Mouse (Mus musculus) neural tube, embryonic 14.5 days (tissue): ENCODE data around the gene Cdsn. TPM values are rescaled to one million over a fixed set of nuclear protein-coding genes. Genes with fewer than 3 reads are reported as not detected.

Source experiments
- ATAC-seq: fragments of 200-750 bp; cut with Nextera tagmentation; 2 replicates; pipeline ENCODE4 v1.8.0; 2017; ENCODE audit warnings: low read depth, mild to moderate bottlenecking, moderate TSS enrichment, moderate library complexity
- H3K27ac ChIP-seq: fragments of 300-500 bp; sonication (generic); 2 replicates; pipeline ENCODE4 v1.5.1; 2014; ENCODE audit warnings: low read depth, mild to moderate bottlenecking, control low read depth, low read length, moderate library complexity, mixed read lengths
- H3K27me3 ChIP-seq: fragments of 300-500 bp; sonication (generic); 2 replicates; pipeline ENCODE4 v1.6.1; 2014; ENCODE audit warnings: low read length; ENCODE audit not compliant: control insufficient read depth, insufficient read depth
- H3K36me3 ChIP-seq: fragments of 300-500 bp; sonication (generic); 2 replicates; pipeline ENCODE4 v1.6.1; 2014; ENCODE audit warnings: low read length, mixed read lengths; ENCODE audit not compliant: control insufficient read depth, insufficient read depth
- H3K4me1 ChIP-seq: fragments of 300-500 bp; sonication (generic); 2 replicates; pipeline ENCODE4 v1.6.1; 2014; ENCODE audit warnings: low read length; ENCODE audit not compliant: control insufficient read depth, insufficient read depth
- H3K4me2 ChIP-seq: fragments of 300-500 bp; sonication (generic); 2 replicates; pipeline ENCODE4 v1.6.1; 2014; ENCODE audit warnings: mild to moderate bottlenecking, low read depth, low read length, control low read depth
- H3K4me3 ChIP-seq: fragments of 300-500 bp; sonication (generic); 2 replicates; pipeline ENCODE4 v1.5.1; 2014; ENCODE audit warnings: low read depth, low read length, control low read depth, mixed read lengths
- H3K9ac ChIP-seq: fragments of 300-500 bp; sonication (generic); replicated peaks from 2 replicates; pipeline ENCODE4 v1.6.1; 2014; ENCODE audit warnings: low read depth, mild to moderate bottlenecking, control low read depth, low read length, mixed read lengths
- H3K9me3 ChIP-seq: fragments of 300-500 bp; sonication (generic); 2 replicates; pipeline ENCODE4 v1.6.1; 2016; ENCODE audit warnings: low read length; ENCODE audit not compliant: control insufficient read depth
- WGBS: fragments of 180-500 bp; shearing (Covaris S2); extraction: QIAGEN DNeasy Blood & Tissue Kit; methylation state at CpG from one replicate; pipeline ENCODE4 v1.1.7; 2014; 5-methylcytosine and 5-hydroxymethylcytosine counted together
- polyA plus RNA-seq: library from polyadenylated mRNA; unstranded; fragments of >200 nt; fragmentation: Nextera tagmentation; extraction: Ambion mirVana; gene quantifications from 2 replicates; pipeline ENCODE4 v1.2.1, GENCODE M21; 2014

Cdsn gene
- polyA plus RNA-seq, 1 experiment from 2014 or later, result 0.21 TPM

DNA sequence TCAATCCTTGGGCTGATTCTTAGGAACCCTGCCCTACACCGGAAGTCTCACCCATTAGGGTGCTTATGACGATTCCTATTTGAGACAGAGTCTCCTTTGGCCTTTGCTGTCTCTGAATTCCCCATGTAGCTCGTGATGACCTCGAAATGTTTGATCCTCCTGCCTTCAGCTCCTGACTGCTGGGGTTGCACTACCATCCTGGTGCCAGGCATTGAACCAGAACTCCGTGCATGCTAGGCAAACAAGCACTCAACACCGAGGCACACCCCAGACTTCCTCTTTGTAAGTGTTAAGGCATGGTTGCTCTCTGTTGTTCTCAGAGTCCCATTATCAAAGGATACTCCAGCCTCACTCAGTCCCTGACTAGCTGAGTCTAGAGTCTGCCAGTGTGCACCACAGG is 7.9 kb upstream of the Cdsn start:
- 83% methylated on average over 6 of the region's 6 CpGs for WGBS
- no peaks in the 10 kb centered on the region for H3K36me3 ChIP-seq
- H3K9ac ChIP-seq, result no peak overlapping the region
- no peak overlapping the region for H3K27ac ChIP-seq
- no peak overlapping the region for H3K4me3 ChIP-seq
- no peaks in the 10 kb centered on the region for H3K27me3 ChIP-seq
- no peak for ATAC-seq
- no peaks in the 10 kb centered on the region for H3K9me3 ChIP-seq
- no peak overlapping the region for H3K4me2 ChIP-seq
- H3K4me1 ChIP-seq, result peaks cover 7% of the 10 kb centered on the region; the same call in 1 of the 2 replicates

DNA sequence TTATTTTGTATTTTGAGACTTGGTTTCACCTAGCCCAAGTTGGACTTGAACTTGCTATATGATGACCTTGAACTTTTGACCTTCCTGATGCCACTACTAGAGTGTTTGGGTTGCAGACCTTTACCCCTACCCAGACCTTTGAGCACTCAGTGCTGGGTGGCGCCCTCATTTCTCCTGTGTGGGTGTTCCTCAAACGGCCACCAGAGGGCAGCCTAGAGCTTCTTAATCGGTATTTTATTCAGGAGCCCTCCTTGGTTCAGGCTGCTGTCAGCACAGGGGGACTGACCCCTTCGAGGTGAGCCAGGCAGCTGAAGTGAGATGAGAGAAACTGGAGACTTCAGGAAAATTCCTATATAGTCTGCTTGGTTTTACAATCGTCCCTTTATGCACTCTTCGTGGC is 7.2 kb upstream of the Cdsn start:
- H3K4me2 ChIP-seq, result no peak overlapping the region
- H3K9ac ChIP-seq, result no peak overlapping the region
- no peak overlapping the region for H3K27ac ChIP-seq
- WGBS, result 26% methylated on average over 6 of the region's 6 CpGs
- no peaks in the 10 kb centered on the region for H3K9me3 ChIP-seq
- peaks cover 7% of the 10 kb centered on the region; the same call in 1 of the 2 replicates for H3K4me1 ChIP-seq
- H3K27me3 ChIP-seq, result no peaks in the 10 kb centered on the region
- H3K36me3 ChIP-seq, result no peaks in the 10 kb centered on the region
- ATAC-seq, result peak; percentile 47; the same call in 1 of the 2 replicates
- no peak overlapping the region for H3K4me3 ChIP-seq

DNA sequence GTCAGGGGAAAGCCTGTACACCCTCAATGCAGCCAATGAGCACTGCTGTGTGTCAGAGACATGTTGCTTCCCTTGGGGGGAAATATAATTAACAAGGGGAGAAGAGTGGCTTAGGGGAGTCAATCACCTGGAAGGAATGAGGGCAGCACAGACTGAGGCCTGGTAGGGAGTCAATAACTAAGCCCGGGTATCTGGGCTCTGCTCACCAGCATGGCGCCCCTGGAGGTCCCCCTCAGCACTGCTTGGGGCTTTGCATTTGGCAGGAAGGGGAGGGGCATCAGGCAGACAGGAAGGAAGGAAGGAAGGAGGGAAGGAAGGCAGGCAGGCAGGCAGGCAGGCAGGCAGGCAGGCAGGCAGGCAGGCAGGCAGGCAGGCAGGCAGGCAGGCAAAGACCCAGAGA is 4.5 kb upstream of the Cdsn start:
- Histone ChIP-seq H3K4me1 (peaks cover 7% of the 10 kb centered on the region; the same call in 1 of the 2 replicates), H3K27ac (no peak overlapping the region), H3K36me3 (no peaks in the 10 kb centered on the region), H3K4me3 (no peak overlapping the region), H3K9ac (no peak overlapping the region), H3K9me3 (no peaks in the 10 kb centered on the region), H3K27me3 (no peaks in the 10 kb centered on the region), H3K4me2 (no peak overlapping the region)
- WGBS, result 65% methylated on average over 2 of the region's 2 CpGs
- ATAC-seq, result no peak

DNA sequence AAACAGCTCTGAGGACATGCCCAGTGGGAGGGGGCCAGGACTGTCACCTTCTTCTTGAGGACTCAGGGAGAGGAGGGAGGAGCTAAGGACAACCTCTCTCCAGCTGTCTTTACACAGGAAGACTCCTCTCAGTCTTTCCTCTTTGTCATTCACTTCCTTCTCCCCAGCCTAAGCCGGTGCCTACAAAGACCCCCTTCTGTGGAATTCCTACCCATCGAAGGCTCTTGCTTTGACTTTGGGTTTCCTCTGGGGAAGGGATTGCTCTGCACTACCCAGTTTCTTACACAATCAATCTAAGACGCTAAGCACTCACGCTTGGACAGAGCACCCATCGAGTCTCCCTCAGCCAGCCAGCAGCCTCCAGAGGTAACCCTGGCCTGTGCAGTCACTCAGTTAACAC is 3.3 kb upstream of the Cdsn start:
- Histone ChIP-seq H3K27me3 (no peaks in the 10 kb centered on the region), H3K9me3 (no peaks in the 10 kb centered on the region), H3K4me3 (no peak overlapping the region), H3K27ac (no peak overlapping the region), H3K4me2 (no peak overlapping the region), H3K9ac (no peak overlapping the region), H3K36me3 (no peaks in the 10 kb centered on the region), H3K4me1 (0 out of 2 replicates have a peak, but pooled peaks cover 3% of the 10 kb centered on the region)
- 20% methylated on average over 5 of the region's 5 CpGs for WGBS
- no peak for ATAC-seq

DNA sequence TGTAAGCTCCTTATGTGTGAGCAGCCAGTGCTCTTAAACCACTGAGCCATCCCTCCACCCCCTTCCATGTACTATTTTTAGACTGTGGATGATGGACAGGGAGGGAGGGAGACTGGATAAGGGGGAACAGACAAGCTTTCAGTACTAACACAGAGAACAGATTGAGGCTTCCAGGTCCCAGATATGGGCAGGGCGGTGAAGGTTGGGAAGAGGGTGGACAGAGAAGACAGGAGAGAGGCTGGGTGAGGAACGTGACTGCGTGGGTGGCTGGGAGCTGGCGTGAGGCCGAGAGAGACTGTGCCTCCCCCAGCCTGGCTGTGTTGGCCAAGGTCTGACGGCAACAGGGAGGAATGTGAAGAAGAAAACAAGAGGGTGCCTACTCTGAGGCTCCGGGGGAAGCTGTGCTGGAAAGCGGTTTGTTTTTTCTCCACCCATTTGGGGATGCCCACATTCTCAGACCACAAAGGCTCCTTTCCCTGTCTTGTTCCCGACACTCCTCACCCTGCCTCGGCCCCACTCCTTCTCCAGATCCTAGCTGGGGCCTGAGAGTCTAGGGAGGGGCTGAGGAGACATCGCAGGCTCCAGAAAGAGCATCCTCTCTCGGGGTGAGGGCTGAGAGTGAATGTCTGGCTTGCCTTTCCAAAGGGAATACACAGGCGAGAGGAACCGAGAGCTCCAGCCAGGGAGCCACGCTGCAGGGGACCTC is 2.3 kb upstream of the Cdsn start:
- H3K9me3 ChIP-seq, result no peaks in the 10 kb centered on the region
- ATAC-seq, result no peak
- no peak overlapping the region for H3K27ac ChIP-seq
- no peak overlapping the region for H3K4me2 ChIP-seq
- WGBS, result 59% methylated on average over 15 of the region's 15 CpGs
- H3K27me3 ChIP-seq, result no peaks in the 10 kb centered on the region
- H3K4me3 ChIP-seq, result no peak overlapping the region
- no peaks in the 10 kb centered on the region for H3K36me3 ChIP-seq
- H3K4me1 ChIP-seq, result 0 out of 2 replicates have a peak, but pooled peaks cover 3% of the 10 kb centered on the region
- no peak overlapping the region for H3K9ac ChIP-seq

DNA sequence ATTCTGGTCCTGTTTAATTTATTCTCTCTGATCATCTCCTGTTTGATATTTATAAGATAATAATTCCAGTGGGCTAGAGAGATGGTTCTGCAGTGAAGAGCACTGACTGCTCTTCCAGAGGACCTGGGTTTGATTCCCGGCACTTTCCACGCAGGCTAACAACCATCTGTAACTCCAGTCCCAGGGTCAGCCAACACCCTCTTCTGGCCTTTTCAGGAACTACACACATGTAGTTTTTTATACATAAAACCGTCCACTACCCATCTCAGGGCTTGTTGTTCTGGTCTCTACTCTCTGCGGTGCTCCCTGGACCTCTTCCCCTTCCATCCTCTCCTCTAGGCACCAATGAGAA is 1.8 kb upstream of the Cdsn start:
- 0 out of 2 replicates have a peak, but pooled peaks cover 3% of the 10 kb centered on the region for H3K4me1 ChIP-seq
- no peak overlapping the region for H3K4me3 ChIP-seq
- H3K36me3 ChIP-seq, result no peaks in the 10 kb centered on the region
- H3K4me2 ChIP-seq, result no peak overlapping the region
- WGBS, result 93% methylated on average over 4 of the region's 4 CpGs
- no peak for ATAC-seq
- H3K9me3 ChIP-seq, result no peaks in the 10 kb centered on the region
- no peaks in the 10 kb centered on the region for H3K27me3 ChIP-seq
- H3K27ac ChIP-seq, result no peak overlapping the region
- no peak overlapping the region for H3K9ac ChIP-seq

DNA sequence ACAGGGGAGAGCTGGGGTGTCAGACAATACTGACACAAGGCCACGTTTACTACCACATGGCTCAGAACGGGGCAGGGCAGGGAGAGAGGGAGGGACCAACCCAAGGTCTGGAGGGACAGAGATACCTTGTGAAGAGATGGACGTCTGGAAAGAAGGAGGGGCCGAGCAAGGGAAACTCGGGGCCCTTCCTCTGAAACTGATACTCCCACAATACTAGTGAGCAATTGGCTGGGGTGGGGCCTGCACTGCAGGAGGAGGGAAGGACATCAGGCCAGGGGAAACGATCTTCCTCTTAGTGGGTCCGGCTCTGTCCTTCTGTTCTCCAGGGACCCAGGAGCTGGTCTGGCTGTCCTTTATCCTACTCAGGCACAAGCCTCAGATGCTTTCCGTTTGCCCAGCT is 1.1 kb upstream of the Cdsn start:
- WGBS, result 49% methylated on average over 8 of the region's 8 CpGs
- Histone ChIP-seq H3K9ac (no peak overlapping the region), H3K36me3 (no peaks in the 10 kb centered on the region), H3K9me3 (no peaks in the 10 kb centered on the region), H3K4me2 (no peak overlapping the region), H3K27ac (no peak overlapping the region), H3K4me1 (0 out of 2 replicates have a peak, but pooled peaks cover 3% of the 10 kb centered on the region), H3K27me3 (no peaks in the 10 kb centered on the region), H3K4me3 (no peak overlapping the region)
- no peak for ATAC-seq

DNA sequence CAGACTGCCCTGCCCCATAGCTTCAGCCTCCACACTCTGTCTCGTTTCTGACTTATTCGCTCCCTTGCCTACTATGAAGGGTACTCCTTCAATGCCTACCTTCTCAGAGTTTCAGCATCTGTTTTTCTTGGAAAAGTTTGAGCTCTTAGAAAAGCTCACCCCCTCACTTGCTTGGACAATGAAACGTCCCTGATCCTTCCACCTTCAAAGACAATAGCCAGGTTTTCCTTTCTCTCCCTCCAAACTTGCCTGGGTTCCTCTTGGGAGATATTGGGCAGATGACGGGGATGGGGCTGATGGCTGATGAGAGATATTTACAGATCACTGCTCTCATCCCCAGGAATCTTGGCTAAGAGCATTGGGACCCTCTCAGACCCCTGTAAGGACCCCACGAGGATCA is 2.4 kb downstream of the Cdsn start:
- Histone ChIP-seq H3K27me3 (no peaks in the 10 kb centered on the region), H3K36me3 (no peaks in the 10 kb centered on the region), H3K27ac (no peak overlapping the region), H3K9ac (no peak overlapping the region), H3K4me1 (no peaks in the 10 kb centered on the region), H3K9me3 (no peaks in the 10 kb centered on the region), H3K4me2 (no peak overlapping the region), H3K4me3 (no peak overlapping the region)
- 87% methylated on average over 5 of the region's 5 CpGs for WGBS
- ATAC-seq, result no peak

DNA sequence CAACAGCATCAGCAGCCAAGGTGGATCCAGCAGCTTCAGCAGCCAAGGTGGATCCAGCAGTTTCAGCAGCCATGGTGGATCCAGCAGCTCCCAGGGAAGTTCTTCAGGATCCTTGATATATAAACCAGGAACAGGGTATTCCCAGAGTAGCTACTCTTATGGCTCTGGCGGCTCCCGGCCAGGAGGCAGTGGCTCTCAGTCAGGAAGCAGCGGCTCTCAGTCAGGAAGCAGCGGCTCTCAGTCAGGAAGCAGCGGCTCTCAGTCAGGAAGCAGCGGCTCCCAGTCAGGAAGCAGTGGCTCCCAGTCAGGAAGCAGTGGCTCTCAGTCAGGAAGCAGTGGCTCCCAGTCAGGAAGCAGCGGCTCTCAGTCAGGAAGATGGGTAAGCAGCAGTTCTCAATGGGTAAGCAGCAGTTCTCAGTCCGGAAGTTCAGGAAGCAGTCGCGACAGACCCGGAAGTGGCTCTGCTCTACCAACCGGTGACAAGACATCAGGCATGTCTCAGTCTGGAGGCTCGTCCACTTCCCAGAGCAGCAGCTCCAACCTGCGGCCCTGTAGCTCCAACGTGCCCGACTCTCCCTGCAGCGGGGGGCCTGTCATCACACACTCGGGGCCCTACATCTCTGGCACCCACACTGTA is 3.0 kb downstream of the Cdsn start:
- H3K9ac ChIP-seq, result no peak overlapping the region
- H3K4me3 ChIP-seq, result no peak overlapping the region
- H3K36me3 ChIP-seq, result no peaks in the 10 kb centered on the region
- H3K4me2 ChIP-seq, result no peak overlapping the region
- H3K27me3 ChIP-seq, result no peaks in the 10 kb centered on the region
- H3K9me3 ChIP-seq, result no peaks in the 10 kb centered on the region
- no peak overlapping the region for H3K27ac ChIP-seq
- no peak for ATAC-seq
- WGBS, result 89% methylated on average over 18 of the region's 18 CpGs
- H3K4me1 ChIP-seq, result no peaks in the 10 kb centered on the region
